Mouse (Mus musculus) neural tube, embryonic 15.5 days (tissue): ENCODE measurements around the gene 9030612E09Rik. TPM values are rescaled to one million over a fixed set of nuclear protein-coding genes. Genes with fewer than 3 reads are reported as not detected.

ENCODE experiments used
- ATAC-seq: fragments of 200-750 bp; cut with Nextera tagmentation; 2 replicates; pipeline ENCODE4 v1.8.0; 2017; ENCODE audit warnings: mild to moderate bottlenecking, moderate TSS enrichment, moderate library complexity; ENCODE audit not compliant: low FRiP score
- H3K27ac ChIP-seq: fragments of 300-500 bp; sonication (generic); replicated peaks from 2 replicates; pipeline ENCODE4 v1.5.1; 2015; ENCODE audit warnings: mild to moderate bottlenecking, inconsistent platforms
- H3K27me3 ChIP-seq: fragments of 300-500 bp; sonication (generic); replicated peaks from 2 replicates; pipeline ENCODE4 v1.6.1; 2015; ENCODE audit warnings: inconsistent platforms
- H3K36me3 ChIP-seq: fragments of 300-500 bp; sonication (generic); 2 replicates; pipeline ENCODE4 v1.6.1; 2015; ENCODE audit warnings: inconsistent platforms
- H3K4me1 ChIP-seq: fragments of 300-500 bp; sonication (generic); 2 replicates; pipeline ENCODE4 v1.6.1; 2015; ENCODE audit warnings: inconsistent platforms
- H3K4me2 ChIP-seq: fragments of 300-500 bp; sonication (generic); 2 replicates; pipeline ENCODE4 v1.6.1; 2015; ENCODE audit warnings: inconsistent platforms, mild to moderate bottlenecking, moderate library complexity
- H3K4me3 ChIP-seq: fragments of 300-500 bp; sonication (generic); replicated peaks from 2 replicates; pipeline ENCODE4 v1.5.1; 2015; ENCODE audit warnings: mild to moderate bottlenecking, inconsistent platforms
- H3K9ac ChIP-seq: fragments of 300-500 bp; sonication (generic); replicated peaks from 2 replicates; pipeline ENCODE4 v1.6.1; 2015; ENCODE audit warnings: mild to moderate bottlenecking, inconsistent platforms
- H3K9me3 ChIP-seq: fragments of 300-500 bp; sonication (generic); replicated peaks from 2 replicates; pipeline ENCODE4 v1.6.1; 2016; ENCODE audit warnings: inconsistent platforms
- WGBS: fragments of 180-500 bp; shearing (Covaris S2); methylation state at CpG from one replicate; pipeline ENCODE4 v1.1.7; 2015; ENCODE audit warnings: mixed read lengths; 5-methylcytosine and 5-hydroxymethylcytosine counted together
- polyA plus RNA-seq: library from polyadenylated mRNA; unstranded; fragments of >200 nt; fragmentation: Nextera tagmentation; extraction: Ambion mirVana; gene quantifications from 2 replicates; pipeline ENCODE4 v1.2.1, GENCODE M21; 2015

The 9030612E09Rik gene
- polyA plus RNA-seq, result 1.4 and 1.5 TPM in 2 replicates

GRCm38 (mm10) chr10:43174326-43175155, at the start of gene 9030612E09Rik, which contains the start of gene Sobp:
9030612E09Rik (plus strand) TSS chr10:43174704.
Sobp (minus strand) TSS chr10:43174530.
- Histone ChIP-seq H3K4me2 (peak within 1 kb of the TSS; percentile 89), H3K27me3 (no peaks in the 10 kb centered on the region), H3K27ac (peak within 1 kb of the TSS; percentile 98), H3K9ac (peak within 1 kb of the TSS; percentile 98), H3K36me3 (no peaks in the 10 kb centered on the region), H3K9me3 (no peaks in the 10 kb centered on the region), H3K4me3 (peak within 1 kb of the TSS; percentile 90), H3K4me1 (peaks cover 43% of the 10 kb centered on the region)
- peak; percentile 92 for ATAC-seq
- 0% methylated on average over 77 of the region's 91 CpGs for WGBS

DNA sequence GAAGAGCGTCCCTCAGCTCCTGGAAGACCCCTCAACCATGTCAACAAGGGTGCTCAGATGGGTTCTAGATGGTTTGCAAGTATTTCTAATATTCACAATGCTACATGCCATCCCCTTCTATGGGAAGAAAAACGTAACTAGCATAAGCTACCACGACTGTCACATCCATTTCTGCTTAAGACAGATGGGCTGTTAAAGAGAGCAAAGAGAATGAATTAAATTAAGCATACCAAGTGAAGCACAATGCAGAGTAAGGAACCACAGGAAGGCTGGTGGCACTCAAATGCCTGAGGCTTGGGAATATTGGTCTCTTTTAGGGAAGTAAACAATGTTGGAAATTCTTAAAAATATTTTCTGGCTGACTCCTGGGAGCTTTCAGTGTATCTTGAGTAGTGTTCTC, 45.8 kb upstream of the 9030612E09Rik start:
- H3K9ac ChIP-seq, result no peak overlapping the region
- H3K4me1 ChIP-seq, result peaks cover 8% of the 10 kb centered on the region; the same call in 1 of the 2 replicates
- 0 out of 2 replicates have a peak, but pooled peaks cover 7% of the 10 kb centered on the region for H3K36me3 ChIP-seq
- no peaks in the 10 kb centered on the region for H3K27me3 ChIP-seq
- 29% methylated on average over 3 of the region's 3 CpGs for WGBS
- H3K27ac ChIP-seq, result no peak overlapping the region
- no peaks in the 10 kb centered on the region for H3K9me3 ChIP-seq
- no peak overlapping the region for H3K4me2 ChIP-seq
- no peak overlapping the region for H3K4me3 ChIP-seq
- ATAC-seq, result no peak

DNA sequence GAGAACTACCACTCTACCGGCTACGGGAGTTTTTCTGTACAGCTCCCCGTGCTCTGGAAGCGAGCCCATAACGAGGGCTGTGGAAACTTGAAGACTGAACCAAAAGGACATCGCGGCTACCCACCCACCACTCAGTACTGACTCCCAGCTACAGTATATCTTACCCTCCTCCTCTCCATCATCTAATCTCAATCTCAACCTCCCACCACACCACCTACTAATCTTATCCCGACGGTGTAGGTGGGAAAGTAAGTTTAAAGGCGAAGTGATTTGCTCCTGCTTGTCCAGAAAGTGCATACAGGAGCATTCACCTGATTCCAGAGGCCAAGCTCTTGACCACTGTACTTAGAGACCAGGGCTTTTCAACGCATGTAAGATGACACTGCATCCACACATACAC, 40.5 kb upstream of the 9030612E09Rik start:
- no peak for ATAC-seq
- Histone ChIP-seq H3K4me1 (0 out of 2 replicates have a peak, but pooled peaks cover under 1% of the 10 kb centered on the region), H3K9me3 (no peaks in the 10 kb centered on the region), H3K36me3 (no peaks in the 10 kb centered on the region), H3K27me3 (no peaks in the 10 kb centered on the region), H3K4me3 (no peak overlapping the region), H3K27ac (no peak overlapping the region), H3K9ac (no peak overlapping the region), H3K4me2 (no peak overlapping the region)
- WGBS, result 89% methylated on average over 11 of the region's 11 CpGs

- Histone ChIP-seq H3K27ac (no peak overlapping the region), H3K4me1 (no peaks in the 10 kb centered on the region), H3K36me3 (no peaks in the 10 kb centered on the region), H3K4me2 (no peak overlapping the region), H3K4me3 (no peak overlapping the region), H3K27me3 (no peaks in the 10 kb centered on the region), H3K9ac (no peak overlapping the region), H3K9me3 (no peaks in the 10 kb centered on the region)
- 86% methylated on average over 9 of the region's 9 CpGs for WGBS
- no peak for ATAC-seq
Observed at GRCm38 (mm10) chr10:43143173-43143572, 31.3 kb upstream of the 9030612E09Rik start.

GRCm38 (mm10) chr10:43148456-43148855, 26.0 kb upstream of the 9030612E09Rik start:
- Histone ChIP-seq H3K4me1 (peaks cover 1% of the 10 kb centered on the region; the same call in 1 of the 2 replicates), H3K4me3 (no peak overlapping the region), H3K27me3 (no peaks in the 10 kb centered on the region), H3K9me3 (no peaks in the 10 kb centered on the region), H3K4me2 (no peak overlapping the region), H3K36me3 (0 out of 2 replicates have a peak, but pooled peaks cover 3% of the 10 kb centered on the region), H3K9ac (no peak overlapping the region), H3K27ac (no peak overlapping the region)
- 78% methylated on average over 11 of the region's 11 CpGs for WGBS
- no peak for ATAC-seq

DNA sequence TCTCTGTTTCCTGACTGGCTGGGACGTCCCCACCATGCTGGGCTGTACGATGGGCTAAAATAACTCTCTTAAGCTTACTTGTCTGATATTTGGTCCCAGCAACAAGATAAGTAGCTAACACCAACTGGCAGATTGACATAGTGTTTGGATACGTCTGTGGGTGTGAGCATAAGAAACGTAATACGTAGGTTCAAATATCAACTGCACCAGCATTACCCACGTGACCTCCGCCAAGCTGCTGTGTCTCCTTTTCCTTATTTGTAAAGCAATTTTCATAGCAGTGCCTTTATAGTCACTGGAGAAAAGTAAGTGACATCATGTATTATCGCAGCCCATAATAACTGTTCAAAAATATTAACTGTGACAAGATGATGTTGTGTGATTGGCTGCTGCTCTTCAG, 21.9 kb upstream of the 9030612E09Rik start:
- ATAC-seq, result no peak
- no peaks in the 10 kb centered on the region for H3K9me3 ChIP-seq
- H3K27me3 ChIP-seq, result no peaks in the 10 kb centered on the region
- no peak overlapping the region for H3K4me3 ChIP-seq
- no peak overlapping the region for H3K9ac ChIP-seq
- no peak overlapping the region for H3K4me2 ChIP-seq
- 88% methylated on average over 8 of the region's 8 CpGs for WGBS
- H3K27ac ChIP-seq, result no peak overlapping the region
- H3K4me1 ChIP-seq, result peaks cover 24% of the 10 kb centered on the region
- 0 out of 2 replicates have a peak, but pooled peaks cover 3% of the 10 kb centered on the region for H3K36me3 ChIP-seq

DNA sequence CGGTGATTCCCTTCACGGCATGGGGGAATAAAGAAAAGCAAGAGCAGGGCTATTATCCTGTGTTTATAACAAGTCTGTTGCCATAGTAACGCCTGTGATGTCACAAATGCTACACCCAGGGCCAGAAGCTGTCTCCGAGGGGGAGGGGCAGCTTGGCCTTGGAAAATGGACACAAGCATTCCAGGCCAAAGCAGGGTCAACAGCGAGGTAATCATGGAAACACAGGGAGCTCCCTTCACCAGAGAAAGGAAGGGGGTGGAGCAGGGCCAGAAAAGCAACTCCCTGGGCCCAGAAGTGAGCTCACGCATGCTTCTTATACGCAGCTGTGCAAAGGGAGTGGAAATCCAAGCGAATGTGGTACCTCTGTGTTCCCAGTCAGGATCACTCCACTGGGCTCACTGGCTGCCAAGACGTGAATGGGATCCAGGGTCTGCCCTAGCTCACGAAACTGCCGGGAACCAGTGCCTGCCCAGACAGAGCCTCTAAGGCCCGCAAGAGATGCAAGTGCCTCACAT, 19.4 kb upstream of the 9030612E09Rik start:
- no peaks in the 10 kb centered on the region for H3K27me3 ChIP-seq
- WGBS, result 4% methylated on average over 12 of the region's 12 CpGs
- H3K36me3 ChIP-seq, result 0 out of 2 replicates have a peak, but pooled peaks cover 3% of the 10 kb centered on the region
- peak overlapping the region; percentile 41 for H3K4me2 ChIP-seq
- peak overlapping the region; percentile 70 for H3K27ac ChIP-seq
- peaks cover 24% of the 10 kb centered on the region for H3K4me1 ChIP-seq
- H3K9ac ChIP-seq, result no peak overlapping the region
- peak; percentile 80 for ATAC-seq
- no peaks in the 10 kb centered on the region for H3K9me3 ChIP-seq
- no peak overlapping the region for H3K4me3 ChIP-seq

DNA sequence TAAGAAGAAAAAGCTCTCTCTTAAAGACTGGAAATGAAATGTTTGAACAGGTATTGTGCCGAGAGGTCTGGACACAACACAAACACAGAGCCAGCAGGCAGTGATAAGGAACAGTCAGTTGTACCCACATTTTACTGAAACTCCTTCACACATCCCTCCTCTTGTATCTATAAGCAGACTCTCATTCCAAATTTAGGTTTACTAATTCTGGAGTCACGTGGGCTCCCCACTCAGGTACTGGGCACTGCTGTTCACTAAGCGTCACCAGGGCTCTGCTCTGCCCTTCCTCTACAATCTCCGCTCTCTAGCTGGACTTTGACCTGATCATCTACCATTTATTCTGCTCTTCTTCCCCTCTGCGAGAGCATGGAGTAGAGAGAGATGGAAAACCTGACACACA, 15.6 kb upstream of the 9030612E09Rik start:
- no peaks in the 10 kb centered on the region for H3K27me3 ChIP-seq
- no peaks in the 10 kb centered on the region for H3K9me3 ChIP-seq
- H3K27ac ChIP-seq, result no peak overlapping the region
- no peak overlapping the region for H3K9ac ChIP-seq
- no peak for ATAC-seq
- WGBS, result 85% methylated on average over 5 of the region's 5 CpGs
- H3K4me2 ChIP-seq, result no peak overlapping the region
- no peak overlapping the region for H3K4me3 ChIP-seq
- H3K36me3 ChIP-seq, result no peaks in the 10 kb centered on the region
- H3K4me1 ChIP-seq, result peaks cover 24% of the 10 kb centered on the region

DNA sequence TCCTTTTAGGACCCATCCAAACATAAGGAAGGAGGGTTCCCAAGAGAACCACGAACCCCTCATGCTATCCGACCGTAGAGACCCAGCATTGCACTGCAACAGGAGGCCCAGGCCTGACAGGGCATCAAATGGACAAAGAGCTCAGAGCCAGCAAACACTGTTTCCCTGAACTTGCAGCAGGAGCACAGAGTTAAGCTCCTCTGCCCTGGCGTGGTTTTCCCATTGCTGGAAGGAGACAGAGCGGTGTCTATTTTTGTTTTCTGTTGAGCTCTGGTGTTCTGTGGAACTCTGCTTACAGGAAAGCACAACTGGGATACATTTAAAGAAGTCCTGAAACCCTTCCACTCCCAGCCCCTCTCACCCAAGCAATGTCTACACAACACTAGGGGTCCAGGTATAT, 15.2 kb upstream of the 9030612E09Rik start:
- H3K27me3 ChIP-seq, result no peaks in the 10 kb centered on the region
- no peaks in the 10 kb centered on the region for H3K36me3 ChIP-seq
- H3K9me3 ChIP-seq, result no peaks in the 10 kb centered on the region
- no peak overlapping the region for H3K27ac ChIP-seq
- H3K9ac ChIP-seq, result no peak overlapping the region
- H3K4me3 ChIP-seq, result no peak overlapping the region
- H3K4me2 ChIP-seq, result no peak overlapping the region
- 81% methylated on average over 5 of the region's 5 CpGs for WGBS
- peaks cover 20% of the 10 kb centered on the region for H3K4me1 ChIP-seq
- ATAC-seq, result no peak

DNA sequence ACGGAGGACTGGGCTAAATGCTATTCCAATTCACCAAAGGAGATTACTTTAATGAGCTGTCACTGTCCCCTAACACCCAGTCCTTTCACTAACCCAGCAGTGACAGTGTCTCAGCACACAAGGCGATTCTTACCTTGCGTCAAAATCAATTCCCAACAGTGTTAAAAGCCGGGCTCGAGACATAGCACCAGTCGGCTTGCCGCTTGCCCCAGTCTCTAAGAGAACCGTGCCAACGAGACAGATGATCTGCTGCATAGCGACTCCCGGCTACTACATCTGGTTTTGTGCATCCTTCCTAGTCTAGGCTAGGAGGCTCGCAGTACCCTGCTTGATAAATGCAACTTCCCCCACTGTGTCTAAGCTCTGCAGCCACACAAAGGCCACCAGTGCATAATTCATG, 12.2 kb upstream of the 9030612E09Rik start:
- H3K27me3 ChIP-seq, result no peaks in the 10 kb centered on the region
- ATAC-seq, result peak; percentile 59
- peaks cover 6% of the 10 kb centered on the region for H3K4me1 ChIP-seq
- no peaks in the 10 kb centered on the region for H3K9me3 ChIP-seq
- 0 out of 2 replicates have a peak overlapping the region, but pooled peaks have one; percentile 6 for H3K27ac ChIP-seq
- no peak overlapping the region for H3K9ac ChIP-seq
- no peaks in the 10 kb centered on the region for H3K36me3 ChIP-seq
- WGBS, result 33% methylated on average over 12 of the region's 12 CpGs
- H3K4me3 ChIP-seq, result no peak overlapping the region
- H3K4me2 ChIP-seq, result peak overlapping the region; percentile 17; the same call in 1 of the 2 replicates

- H3K36me3 ChIP-seq, result no peaks in the 10 kb centered on the region
- H3K27ac ChIP-seq, result no peak overlapping the region
- ATAC-seq, result no peak
- no peak overlapping the region for H3K9ac ChIP-seq
- H3K4me2 ChIP-seq, result no peak overlapping the region
- WGBS, result 96% methylated on average over 2 of the region's 2 CpGs
- H3K27me3 ChIP-seq, result no peaks in the 10 kb centered on the region
- H3K9me3 ChIP-seq, result no peaks in the 10 kb centered on the region
- peaks cover 24% of the 10 kb centered on the region for H3K4me1 ChIP-seq
- no peak overlapping the region for H3K4me3 ChIP-seq
Observed at GRCm38 (mm10) chr10:43164406-43164805, 10.1 kb upstream of the 9030612E09Rik start.

GRCm38 (mm10) chr10:43166146-43166545, 8.4 kb upstream of the 9030612E09Rik start:
- no peak overlapping the region for H3K4me3 ChIP-seq
- no peaks in the 10 kb centered on the region for H3K27me3 ChIP-seq
- no peak for ATAC-seq
- no peak overlapping the region for H3K27ac ChIP-seq
- no peak overlapping the region for H3K9ac ChIP-seq
- peaks cover 38% of the 10 kb centered on the region for H3K4me1 ChIP-seq
- WGBS, result 94% methylated on average over 1 of the region's 1 CpGs
- H3K9me3 ChIP-seq, result no peaks in the 10 kb centered on the region
- no peaks in the 10 kb centered on the region for H3K36me3 ChIP-seq
- H3K4me2 ChIP-seq, result no peak overlapping the region
